Mouse (Mus musculus) myocyte (in vitro differentiated cells): ENCODE data around the gene Ptk7.

ENCODE experiments used
- CEBPB ChIP-seq: IDR thresholded peaks from 2 replicates; pipeline ENCODE4 v1.6.1; 2011; ENCODE audit warnings: mild to moderate bottlenecking, moderate library complexity; ENCODE audit not compliant: poor library complexity, insufficient read depth, severe bottlenecking
- E2F4 ChIP-seq: IDR thresholded peaks from one replicate; pipeline ENCODE4 v1.6.1; 2011; ENCODE audit warnings: mild to moderate bottlenecking, control low read depth, moderate library complexity; ENCODE audit not compliant: insufficient read depth
- MAX ChIP-seq: IDR thresholded peaks from one replicate; pipeline ENCODE4 v1.6.1; 2011; ENCODE audit warnings: low read depth, mild to moderate bottlenecking, control low read depth
- MYOD1 ChIP-seq, 3 experiments: IDR thresholded peaks; one replicate each; pipeline ENCODE4 v1.6.1; 2011; ENCODE audit warnings: control low read depth in 2 of 3, low read depth in 2 of 3, mild to moderate bottlenecking in 2 of 3, moderate library complexity in 1 of 3; ENCODE audit not compliant: insufficient read length in 2 of 3, control insufficient read depth in 1 of 3
- MYOG ChIP-seq, 3 experiments: IDR thresholded peaks; one replicate each; pipeline ENCODE4 v1.6.1; 2011; ENCODE audit warnings: control low read depth in 2 of 3, low read depth in 2 of 3, mild to moderate bottlenecking in 2 of 3; ENCODE audit not compliant: insufficient read length in 2 of 3, control insufficient read depth in 1 of 3, insufficient read depth in 1 of 3
- POLR2A ChIP-seq: IDR thresholded peaks from one replicate; pipeline ENCODE4 v1.6.1; 2011; ENCODE audit warnings: low read depth, mild to moderate bottlenecking, control low read depth, moderate library complexity; ENCODE audit not compliant: insufficient read length
- POLR2AphosphoS2 ChIP-seq: IDR thresholded peaks from one replicate; pipeline ENCODE4 v1.6.1; 2011; ENCODE audit warnings: low read depth, control low read depth; ENCODE audit not compliant: insufficient read length
- SRF ChIP-seq: IDR thresholded peaks from one replicate; pipeline ENCODE4 v1.6.1; 2011; ENCODE audit warnings: low read depth; ENCODE audit not compliant: control insufficient read depth, insufficient read length
- TCF12 ChIP-seq: IDR thresholded peaks from one replicate; pipeline ENCODE4 v1.6.1; 2011; ENCODE audit warnings: mild to moderate bottlenecking, control low read depth; ENCODE audit not compliant: poor library complexity, insufficient read depth, severe bottlenecking
- TCF3 ChIP-seq: IDR thresholded peaks from one replicate; pipeline ENCODE4 v1.6.1; 2011; ENCODE audit warnings: low read depth, control low read depth; ENCODE audit not compliant: insufficient read length
- USF1 ChIP-seq: IDR thresholded peaks from one replicate; pipeline ENCODE4 v1.6.1; 2011; ENCODE audit warnings: low read depth, mild to moderate bottlenecking, control low read depth, moderate library complexity

GRCm38 (mm10) chr17:46571005-46571404 is 58.3 kb downstream of the Ptk7 start:
- no peak for TF ChIP-seq POLR2A
- TF ChIP-seq USF1 = no peak
- TF ChIP-seq CEBPB = no peak
- TF ChIP-seq TCF12 = no peak
- TF ChIP-seq E2F4 = no peak
- TF ChIP-seq POLR2AphosphoS2 = no peak
- TF ChIP-seq MYOG (IDR thresholded peaks at IDR 0.05; ENCODE audit: control insufficient read depth in 1 of 3, insufficient read depth in 1 of 3, insufficient read length in 2 of 3, low read depth in 2 of 3) = no peak
- no peak for TF ChIP-seq MAX
- no peak for TF ChIP-seq MYOD1 (IDR thresholded peaks at IDR 0.05; ENCODE audit: control insufficient read depth in 1 of 3, insufficient read length in 2 of 3, low read depth in 2 of 3)
- TF ChIP-seq SRF = no peak
- TF ChIP-seq TCF3 = no peak
